Mouse (Mus musculus) liver, postnatal 0 days (tissue): ENCODE data around the gene Bpifb6. TPM values are rescaled to one million over a fixed set of nuclear protein-coding genes. Genes with fewer than 3 reads are reported as not detected.

Experiments
- ATAC-seq: fragments of 200-750 bp; cut with Nextera tagmentation; 2 replicates; pipeline ENCODE4 v1.8.0; 2017; ENCODE audit warnings: mild to moderate bottlenecking, moderate library complexity
- DNase-seq: peaks from one replicate; pipeline ENCODE4 v3.0.0-alpha.2; 2016
- H3K27ac ChIP-seq: fragments of 300-500 bp; sonication (generic); 2 replicates; pipeline ENCODE4 v1.5.1; 2014; ENCODE audit warnings: antibody characterized with exemption, moderate library complexity, mild to moderate bottlenecking, low read depth
- H3K27me3 ChIP-seq: fragments of 300-500 bp; sonication (generic); 2 replicates; pipeline ENCODE4 v1.6.1; 2014; ENCODE audit warnings: low read length, control low read depth, mixed read lengths; ENCODE audit not compliant: insufficient read depth
- H3K36me3 ChIP-seq: fragments of 300-500 bp; sonication (generic); replicated peaks from 2 replicates; pipeline ENCODE4 v1.6.1; 2014; ENCODE audit warnings: mild to moderate bottlenecking, control low read depth, low read length, moderate library complexity, mixed read lengths; ENCODE audit not compliant: insufficient read depth
- H3K4me1 ChIP-seq: fragments of 300-500 bp; sonication (generic); 2 replicates; pipeline ENCODE4 v1.6.1; 2014; ENCODE audit warnings: antibody characterized with exemption, mild to moderate bottlenecking, control low read depth; ENCODE audit not compliant: insufficient read depth
- H3K4me2 ChIP-seq: fragments of 300-500 bp; sonication (generic); 2 replicates; pipeline ENCODE4 v1.6.1; 2014; ENCODE audit warnings: low read depth, mild to moderate bottlenecking, low read length, moderate library complexity, mixed read lengths
- H3K4me3 ChIP-seq: fragments of 300-500 bp; sonication (generic); 2 replicates; pipeline ENCODE4 v1.5.1; 2014; ENCODE audit warnings: low read depth, low read length
- H3K9ac ChIP-seq: fragments of 300-500 bp; sonication (generic); replicated peaks from 2 replicates; pipeline ENCODE4 v1.6.1; 2014; ENCODE audit warnings: mild to moderate bottlenecking, moderate library complexity
- H3K9me3 ChIP-seq: fragments of 300-500 bp; sonication (generic); 2 replicates; pipeline ENCODE4 v1.6.1; 2016; ENCODE audit warnings: mild to moderate bottlenecking, control low read depth, low read length, mixed read lengths
- CTCF ChIP-seq: sonication (generic); IDR thresholded peaks from 2 replicates; pipeline ENCODE4 v1.5.1; 2016; ENCODE audit warnings: antibody characterized with exemption, low read depth
- EP300 ChIP-seq: IDR thresholded peaks from 2 replicates; pipeline ENCODE4 v1.6.1; 2016; ENCODE audit warnings: antibody characterized with exemption, low read depth, mild to moderate bottlenecking
- WGBS: fragments of 180-500 bp; shearing (Covaris S2); extraction: QIAGEN DNeasy Blood & Tissue Kit; methylation state at CpG from one replicate; pipeline ENCODE4 v1.1.7; 2014; ENCODE audit not compliant: insufficient replicate concordance; 5-methylcytosine and 5-hydroxymethylcytosine counted together
- polyA plus RNA-seq: library from polyadenylated mRNA; unstranded; fragments of >200 nt; fragmentation: Nextera tagmentation; extraction: Ambion mirVana; gene quantifications from 2 replicates; pipeline ENCODE4 v1.2.1, GENCODE M21; 2015

The Bpifb6 gene
- not detected in 2 replicates for polyA plus RNA-seq

GRCm38 (mm10) chr2:153900088-153900487 lies at the start of gene Bpifb6:
Bpifb6 (plus strand) TSS chr2:153900388.
- Histone ChIP-seq H3K36me3 (no peaks in the 10 kb centered on the region), H3K4me1 (no peaks in the 10 kb centered on the region), H3K27ac (no peak within 1 kb of the TSS), H3K27me3 (no peaks in the 10 kb centered on the region), H3K4me3 (no peak within 1 kb of the TSS), H3K9ac (no peak within 1 kb of the TSS), H3K4me2 (no peak within 1 kb of the TSS), H3K9me3 (no peaks in the 10 kb centered on the region)
- 65% methylated on average over 4 of the region's 4 CpGs for WGBS
- no peak for ATAC-seq
- DNase-seq: no peak
- TF ChIP-seq CTCF (no peak), EP300 (no peak)

GRCm38 (mm10) chr2:153851030-153851360 lies 49.2 kb upstream of the Bpifb6 start:
- ATAC-seq (no peak), DNase-seq (peak; percentile 63)
- Histone ChIP-seq H3K4me2 (no peak overlapping the region), H3K4me3 (no peak overlapping the region), H3K27ac (no peak overlapping the region), H3K9ac (no peak overlapping the region), H3K9me3 (no peaks in the 10 kb centered on the region), H3K27me3 (no peaks in the 10 kb centered on the region), H3K4me1 (no peaks in the 10 kb centered on the region), H3K36me3 (no peaks in the 10 kb centered on the region)
- WGBS: 27% methylated on average over 4 of the region's 4 CpGs
- TF ChIP-seq CTCF (peak; percentile 54), EP300 (no peak)

- no peaks in the 10 kb centered on the region for H3K4me1 ChIP-seq
- no peak overlapping the region for H3K4me2 ChIP-seq
- no peak overlapping the region for H3K9ac ChIP-seq
- TF ChIP-seq EP300 (no peak), CTCF (no peak)
- no peaks in the 10 kb centered on the region for H3K36me3 ChIP-seq
- WGBS: 22% methylated on average over 5 of the region's 5 CpGs
- H3K9me3 ChIP-seq: no peaks in the 10 kb centered on the region
- DNase-seq (no peak), ATAC-seq (no peak)
- H3K27ac ChIP-seq: no peak overlapping the region
- no peak overlapping the region for H3K4me3 ChIP-seq
- no peaks in the 10 kb centered on the region for H3K27me3 ChIP-seq
Observed at GRCm38 (mm10) chr2:153853544-153853943, 46.6 kb upstream of the Bpifb6 start.

- no peaks in the 10 kb centered on the region for H3K9me3 ChIP-seq
- H3K4me2 ChIP-seq: no peak overlapping the region
- H3K27ac ChIP-seq: no peak overlapping the region
- no peak overlapping the region for H3K9ac ChIP-seq
- no peaks in the 10 kb centered on the region for H3K27me3 ChIP-seq
- ATAC-seq (no peak), DNase-seq (no peak)
- no peak overlapping the region for H3K4me3 ChIP-seq
- H3K4me1 ChIP-seq: 0 out of 2 replicates have a peak, but pooled peaks cover 4% of the 10 kb centered on the region
- WGBS: 77% methylated on average over 2 of the region's 2 CpGs
- TF ChIP-seq CTCF (no peak), EP300 (no peak)
- no peaks in the 10 kb centered on the region for H3K36me3 ChIP-seq
Observed at GRCm38 (mm10) chr2:153859581-153859980, 40.6 kb upstream of the Bpifb6 start.

- H3K4me2 ChIP-seq: no peak overlapping the region
- no peak overlapping the region for H3K27ac ChIP-seq
- H3K36me3 ChIP-seq: no peaks in the 10 kb centered on the region
- no peaks in the 10 kb centered on the region for H3K9me3 ChIP-seq
- no peak overlapping the region for H3K9ac ChIP-seq
- no peak for TF ChIP-seq EP300
- TF ChIP-seq CTCF: no peak
- no peaks in the 10 kb centered on the region for H3K27me3 ChIP-seq
- H3K4me1 ChIP-seq: 0 out of 2 replicates have a peak, but pooled peaks cover 4% of the 10 kb centered on the region
- no peak overlapping the region for H3K4me3 ChIP-seq
- 80% methylated on average over 11 of the region's 11 CpGs for WGBS
- DNase-seq: no peak
- no peak for ATAC-seq
Observed at GRCm38 (mm10) chr2:153860315-153860714, 39.9 kb upstream of the Bpifb6 start.

- no peak for DNase-seq
- Histone ChIP-seq H3K27ac (no peak overlapping the region), H3K9ac (no peak overlapping the region), H3K36me3 (no peaks in the 10 kb centered on the region), H3K27me3 (no peaks in the 10 kb centered on the region), H3K4me2 (no peak overlapping the region), H3K4me3 (no peak overlapping the region), H3K4me1 (0 out of 2 replicates have a peak, but pooled peaks cover 4% of the 10 kb centered on the region), H3K9me3 (no peaks in the 10 kb centered on the region)
- 55% methylated on average over 3 of the region's 3 CpGs for WGBS
- TF ChIP-seq CTCF: no peak
- ATAC-seq: no peak
Observed at GRCm38 (mm10) chr2:153860715-153861114, 39.5 kb upstream of the Bpifb6 start.

GRCm38 (mm10) chr2:153861960-153862359 lies 38.2 kb upstream of the Bpifb6 start:
- no peak for DNase-seq
- H3K36me3 ChIP-seq: no peaks in the 10 kb centered on the region
- H3K27me3 ChIP-seq: no peaks in the 10 kb centered on the region
- no peak overlapping the region for H3K4me2 ChIP-seq
- ATAC-seq: peak; percentile 65
- H3K9ac ChIP-seq: no peak overlapping the region
- 0 out of 2 replicates have a peak, but pooled peaks cover 4% of the 10 kb centered on the region for H3K4me1 ChIP-seq
- no peaks in the 10 kb centered on the region for H3K9me3 ChIP-seq
- H3K4me3 ChIP-seq: no peak overlapping the region
- H3K27ac ChIP-seq: no peak overlapping the region
- no peak for TF ChIP-seq EP300
- TF ChIP-seq CTCF: no peak
- WGBS: 68% methylated on average over 3 of the region's 3 CpGs
